Mouse (Mus musculus) hindbrain, postnatal 0 days (tissue): ENCODE measurements around the gene Zdhhc1. TPM values are rescaled to one million over a fixed set of nuclear protein-coding genes. Genes with fewer than 3 reads are reported as not detected.
A peak's percentile ranks its signal among the peaks of the same experiment; 100 is the strongest.

Source experiments
- ATAC-seq: fragments of 200-750 bp; cut with Nextera tagmentation; 2 replicates; pipeline ENCODE4 v1.8.0; 2017; ENCODE audit warnings: mild to moderate bottlenecking, moderate TSS enrichment, moderate library complexity
- DNase-seq: peaks from one replicate; pipeline ENCODE4 v3.0.0-alpha.2; 2015; ENCODE audit warnings: low spot score
- H3K27ac ChIP-seq: fragments of 300-500 bp; sonication (generic); 2 replicates; pipeline ENCODE4 v1.5.1; 2014; ENCODE audit warnings: mild to moderate bottlenecking
- H3K27me3 ChIP-seq: fragments of 300-500 bp; sonication (generic); 2 replicates; pipeline ENCODE4 v1.6.1; 2014; ENCODE audit warnings: low read length, mixed read lengths; ENCODE audit not compliant: insufficient read depth
- H3K36me3 ChIP-seq: fragments of 300-500 bp; sonication (generic); 2 replicates; pipeline ENCODE4 v1.6.1; 2014; ENCODE audit warnings: low read length, mixed read lengths; ENCODE audit not compliant: insufficient read depth
- H3K4me1 ChIP-seq: fragments of 300-500 bp; sonication (generic); 2 replicates; pipeline ENCODE4 v1.6.1; 2014; ENCODE audit warnings: antibody characterized with exemption, low read length, mixed read lengths; ENCODE audit not compliant: insufficient read depth
- H3K4me2 ChIP-seq: fragments of 300-500 bp; sonication (generic); 2 replicates; pipeline ENCODE4 v1.6.1; 2014; ENCODE audit warnings: low read depth, mild to moderate bottlenecking, low read length, moderate library complexity, mixed read lengths
- H3K4me3 ChIP-seq: fragments of 300-500 bp; sonication (generic); 2 replicates; pipeline ENCODE4 v1.5.1; 2014; ENCODE audit warnings: low read length
- H3K9ac ChIP-seq: fragments of 300-500 bp; sonication (generic); replicated peaks from 2 replicates; pipeline ENCODE4 v1.6.1; 2014; ENCODE audit warnings: mild to moderate bottlenecking, low read length, moderate library complexity, mixed read lengths
- H3K9me3 ChIP-seq: fragments of 300-500 bp; sonication (generic); 2 replicates; pipeline ENCODE4 v1.6.1; 2016; ENCODE audit warnings: low read length, mixed read lengths
- CTCF ChIP-seq: IDR thresholded peaks from 2 replicates; pipeline ENCODE4 v1.5.1; 2016; ENCODE audit warnings: antibody characterized with exemption, control low read depth, low read depth
- WGBS: fragments of 180-500 bp; shearing (Covaris S2); extraction: QIAGEN DNeasy Blood & Tissue Kit; methylation state at CpG from one replicate; pipeline ENCODE4 v1.1.7; 2014; 5-methylcytosine and 5-hydroxymethylcytosine counted together
- polyA plus RNA-seq: library from polyadenylated mRNA; unstranded; fragments of >200 nt; fragmentation: Nextera tagmentation; extraction: Ambion mirVana; gene quantifications from 2 replicates; pipeline ENCODE4 v1.2.1, GENCODE M21; 2015
- total RNA-seq: library from RNA; depleted of rRNA; stranded (reverse); fragments of >200 nt; gene quantifications from 2 replicates; pipeline ENCODE4 v1.2.3, GENCODE M21; 2014

Zdhhc1 gene
- total and polyA plus RNA-seq, 2 experiments from 2014 or later, result 31.3 to 54.2 TPM

GRCm38 (mm10) chr8:105469816-105470215, 26.9 kb downstream of the Zdhhc1 start:
- 60% methylated on average over 5 of the region's 5 CpGs for WGBS
- no peak for TF ChIP-seq CTCF
- peak overlapping the region; percentile 47; the same call in 1 of the 2 replicates for H3K9ac ChIP-seq
- ATAC-seq (no peak), DNase-seq (no peak)
- no peaks in the 10 kb centered on the region for H3K9me3 ChIP-seq
- H3K4me2 ChIP-seq, result peak overlapping the region; percentile 67
- peaks cover 44% of the 10 kb centered on the region for H3K4me1 ChIP-seq
- peak overlapping the region; percentile 35 for H3K4me3 ChIP-seq
- peak overlapping the region; percentile 81 for H3K27ac ChIP-seq
- H3K36me3 ChIP-seq, result no peaks in the 10 kb centered on the region
- no peaks in the 10 kb centered on the region for H3K27me3 ChIP-seq

- Histone ChIP-seq H3K9me3 (no peaks in the 10 kb centered on the region), H3K27me3 (no peaks in the 10 kb centered on the region), H3K4me1 (peaks cover 38% of the 10 kb centered on the region), H3K36me3 (no peaks in the 10 kb centered on the region), H3K4me2 (peak overlapping the region; percentile 67), H3K27ac (peak overlapping the region; percentile 81), H3K9ac (peak overlapping the region; percentile 47; the same call in 1 of the 2 replicates), H3K4me3 (peak overlapping the region; percentile 35; the same call in 1 of the 2 replicates)
- ATAC-seq (peak; percentile 57), DNase-seq (peak; percentile 75)
- no peak for TF ChIP-seq CTCF
- 14% methylated on average over 6 of the region's 6 CpGs for WGBS
Measured at GRCm38 (mm10) chr8:105469041-105469695, 27.5 kb downstream of the Zdhhc1 start.

- no peaks in the 10 kb centered on the region for H3K36me3 ChIP-seq
- no peaks in the 10 kb centered on the region for H3K27me3 ChIP-seq
- TF ChIP-seq CTCF, result no peak
- no peak overlapping the region for H3K4me3 ChIP-seq
- 78% methylated on average over 27 of the region's 27 CpGs for WGBS
- ATAC-seq (no peak), DNase-seq (no peak)
- H3K4me2 ChIP-seq, result no peak overlapping the region
- peaks cover 34% of the 10 kb centered on the region for H3K4me1 ChIP-seq
- no peak overlapping the region for H3K9ac ChIP-seq
- no peaks in the 10 kb centered on the region for H3K9me3 ChIP-seq
- peak overlapping the region; percentile 81 for H3K27ac ChIP-seq
Measured at GRCm38 (mm10) chr8:105468002-105468720, 28.5 kb downstream of the Zdhhc1 start.

DNA sequence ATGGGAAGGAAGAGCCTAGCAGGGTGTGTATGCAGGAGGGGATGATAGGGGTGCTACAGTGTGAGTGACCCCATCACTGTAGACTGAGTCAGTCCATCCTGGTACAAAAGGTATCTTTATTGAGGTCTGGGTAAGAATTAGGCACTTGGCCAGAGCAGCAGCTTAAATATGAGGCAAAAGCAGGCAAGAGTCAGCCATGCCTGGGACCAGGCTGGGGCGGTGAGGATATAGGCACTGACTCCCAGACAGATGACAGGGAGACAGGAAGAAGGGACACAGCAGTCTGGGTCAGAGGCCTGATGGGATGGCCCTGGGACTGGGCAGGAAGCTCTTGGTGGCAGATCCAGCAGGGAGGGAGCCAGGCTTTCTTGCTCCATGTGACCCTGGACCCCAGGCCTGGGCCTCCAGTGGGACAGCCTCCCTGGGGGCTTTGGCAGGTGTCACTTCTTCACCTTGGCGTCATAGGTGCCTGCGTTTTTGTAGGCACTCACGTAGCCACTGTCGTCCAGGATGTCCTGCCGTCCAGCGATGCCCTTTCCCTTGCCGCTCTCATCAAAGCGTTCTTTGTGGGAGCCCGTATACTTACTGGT, 29.2 kb downstream of the Zdhhc1 start:
- WGBS, result 80% methylated on average over 10 of the region's 10 CpGs
- peaks cover 34% of the 10 kb centered on the region for H3K4me1 ChIP-seq
- no peak for TF ChIP-seq CTCF
- H3K4me2 ChIP-seq, result no peak overlapping the region
- no peaks in the 10 kb centered on the region for H3K27me3 ChIP-seq
- no peak overlapping the region for H3K9ac ChIP-seq
- no peaks in the 10 kb centered on the region for H3K9me3 ChIP-seq
- no peak overlapping the region for H3K4me3 ChIP-seq
- ATAC-seq, result no peak
- H3K36me3 ChIP-seq, result no peaks in the 10 kb centered on the region
- H3K27ac ChIP-seq, result peak overlapping the region; percentile 81
- DNase-seq, result no peak

- DNase-seq (peak; percentile 94), ATAC-seq (peak; percentile 41)
- H3K4me1 ChIP-seq, result peaks cover 34% of the 10 kb centered on the region
- H3K9ac ChIP-seq, result no peak overlapping the region
- no peaks in the 10 kb centered on the region for H3K27me3 ChIP-seq
- 39% methylated on average over 7 of the region's 7 CpGs for WGBS
- H3K27ac ChIP-seq, result peak overlapping the region; percentile 81
- peak; percentile 50 for TF ChIP-seq CTCF
- no peak overlapping the region for H3K4me3 ChIP-seq
- no peak overlapping the region for H3K4me2 ChIP-seq
- no peaks in the 10 kb centered on the region for H3K36me3 ChIP-seq
- H3K9me3 ChIP-seq, result no peaks in the 10 kb centered on the region
Measured at GRCm38 (mm10) chr8:105466700-105467291, 29.9 kb downstream of the Zdhhc1 start.

GRCm38 (mm10) chr8:105466246-105466645, 30.5 kb downstream of the Zdhhc1 start:
- DNase-seq (no peak), ATAC-seq (no peak)
- H3K27me3 ChIP-seq, result no peaks in the 10 kb centered on the region
- no peak overlapping the region for H3K4me3 ChIP-seq
- H3K9me3 ChIP-seq, result no peaks in the 10 kb centered on the region
- peaks cover 30% of the 10 kb centered on the region for H3K4me1 ChIP-seq
- H3K4me2 ChIP-seq, result no peak overlapping the region
- WGBS, result 61% methylated on average over 6 of the region's 6 CpGs
- H3K27ac ChIP-seq, result peak overlapping the region; percentile 81
- no peak for TF ChIP-seq CTCF
- no peaks in the 10 kb centered on the region for H3K36me3 ChIP-seq
- H3K9ac ChIP-seq, result no peak overlapping the region
